Mouse (Mus musculus) liver, postnatal 0 days (tissue): Measurements from ENCODE around the gene Fsd2. TPM values are rescaled to one million over a fixed set of nuclear protein-coding genes. Genes with fewer than 3 reads are reported as not detected.
A peak's percentile ranks its signal among the peaks of the same experiment; 100 is the strongest.

Source experiments
- ATAC-seq: fragments of 200-750 bp; cut with Nextera tagmentation; 2 replicates; pipeline ENCODE4 v1.8.0; 2017; ENCODE audit warnings: mild to moderate bottlenecking, moderate library complexity
- DNase-seq: peaks from one replicate; pipeline ENCODE4 v3.0.0-alpha.2; 2016
- H3K27ac ChIP-seq: fragments of 300-500 bp; sonication (generic); 2 replicates; pipeline ENCODE4 v1.5.1; 2014; ENCODE audit warnings: antibody characterized with exemption, moderate library complexity, mild to moderate bottlenecking, low read depth
- H3K27me3 ChIP-seq: fragments of 300-500 bp; sonication (generic); 2 replicates; pipeline ENCODE4 v1.6.1; 2014; ENCODE audit warnings: low read length, control low read depth, mixed read lengths; ENCODE audit not compliant: insufficient read depth
- H3K36me3 ChIP-seq: fragments of 300-500 bp; sonication (generic); replicated peaks from 2 replicates; pipeline ENCODE4 v1.6.1; 2014; ENCODE audit warnings: mild to moderate bottlenecking, control low read depth, low read length, moderate library complexity, mixed read lengths; ENCODE audit not compliant: insufficient read depth
- H3K4me1 ChIP-seq: fragments of 300-500 bp; sonication (generic); 2 replicates; pipeline ENCODE4 v1.6.1; 2014; ENCODE audit warnings: antibody characterized with exemption, mild to moderate bottlenecking, control low read depth; ENCODE audit not compliant: insufficient read depth
- H3K4me2 ChIP-seq: fragments of 300-500 bp; sonication (generic); 2 replicates; pipeline ENCODE4 v1.6.1; 2014; ENCODE audit warnings: low read depth, mild to moderate bottlenecking, low read length, moderate library complexity, mixed read lengths
- H3K4me3 ChIP-seq: fragments of 300-500 bp; sonication (generic); 2 replicates; pipeline ENCODE4 v1.5.1; 2014; ENCODE audit warnings: low read depth, low read length
- H3K9ac ChIP-seq: fragments of 300-500 bp; sonication (generic); replicated peaks from 2 replicates; pipeline ENCODE4 v1.6.1; 2014; ENCODE audit warnings: mild to moderate bottlenecking, moderate library complexity
- H3K9me3 ChIP-seq: fragments of 300-500 bp; sonication (generic); 2 replicates; pipeline ENCODE4 v1.6.1; 2016; ENCODE audit warnings: mild to moderate bottlenecking, control low read depth, low read length, mixed read lengths
- CTCF ChIP-seq: sonication (generic); IDR thresholded peaks from 2 replicates; pipeline ENCODE4 v1.5.1; 2016; ENCODE audit warnings: antibody characterized with exemption, low read depth
- EP300 ChIP-seq: IDR thresholded peaks from 2 replicates; pipeline ENCODE4 v1.6.1; 2016; ENCODE audit warnings: antibody characterized with exemption, low read depth, mild to moderate bottlenecking
- WGBS: fragments of 180-500 bp; shearing (Covaris S2); extraction: QIAGEN DNeasy Blood & Tissue Kit; methylation state at CpG from one replicate; pipeline ENCODE4 v1.1.7; 2014; ENCODE audit not compliant: insufficient replicate concordance; 5-methylcytosine and 5-hydroxymethylcytosine counted together
- polyA plus RNA-seq: library from polyadenylated mRNA; unstranded; fragments of >200 nt; fragmentation: Nextera tagmentation; extraction: Ambion mirVana; gene quantifications from 2 replicates; pipeline ENCODE4 v1.2.1, GENCODE M21; 2015

Gene Fsd2
- polyA plus RNA-seq, 1 experiment from 2014 or later, result 0.28 TPM

DNA sequence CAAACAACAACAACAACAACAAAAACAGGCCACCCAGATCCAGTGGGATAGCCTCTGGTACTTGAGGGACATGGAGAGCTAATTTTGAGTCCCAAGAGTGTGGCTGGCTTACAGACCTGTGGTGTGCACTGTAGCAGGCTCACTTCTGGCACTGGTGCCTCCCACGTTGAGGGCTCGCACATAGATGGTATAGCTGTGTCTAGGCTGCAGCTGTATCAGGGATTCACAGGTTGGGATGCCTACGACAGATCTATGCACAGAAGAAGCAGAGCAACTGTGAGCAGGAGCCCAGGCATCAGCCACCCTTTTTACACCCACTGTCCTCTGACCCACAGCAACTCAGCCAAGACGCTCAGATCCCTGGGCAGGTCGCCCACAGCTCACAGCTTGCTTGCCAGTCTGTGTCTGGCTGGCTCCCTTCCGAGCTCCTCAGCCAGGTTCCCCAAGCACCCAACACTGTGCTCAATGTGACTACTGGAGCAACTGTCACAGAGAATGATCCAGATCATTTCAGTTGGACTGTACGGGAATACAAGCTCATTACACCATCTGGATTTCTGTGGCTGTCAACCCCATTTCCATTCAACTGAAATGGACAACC lies 24.7 kb downstream of the Fsd2 start:
- H3K27me3 ChIP-seq, result no peaks in the 10 kb centered on the region
- no peak overlapping the region for H3K4me3 ChIP-seq
- ATAC-seq (no peak), DNase-seq (no peak)
- H3K9ac ChIP-seq, result no peak overlapping the region
- H3K4me1 ChIP-seq, result no peaks in the 10 kb centered on the region; the same call in none of the 2 replicates
- H3K9me3 ChIP-seq, result no peaks in the 10 kb centered on the region
- TF ChIP-seq CTCF (no peak), EP300 (no peak)
- H3K4me2 ChIP-seq, result no peak overlapping the region
- WGBS, result 75% methylated on average over 7 of the region's 7 CpGs
- H3K27ac ChIP-seq, result 0 out of 2 replicates have a peak overlapping the region, but pooled peaks have one; percentile 11
- no peaks in the 10 kb centered on the region for H3K36me3 ChIP-seq

DNA sequence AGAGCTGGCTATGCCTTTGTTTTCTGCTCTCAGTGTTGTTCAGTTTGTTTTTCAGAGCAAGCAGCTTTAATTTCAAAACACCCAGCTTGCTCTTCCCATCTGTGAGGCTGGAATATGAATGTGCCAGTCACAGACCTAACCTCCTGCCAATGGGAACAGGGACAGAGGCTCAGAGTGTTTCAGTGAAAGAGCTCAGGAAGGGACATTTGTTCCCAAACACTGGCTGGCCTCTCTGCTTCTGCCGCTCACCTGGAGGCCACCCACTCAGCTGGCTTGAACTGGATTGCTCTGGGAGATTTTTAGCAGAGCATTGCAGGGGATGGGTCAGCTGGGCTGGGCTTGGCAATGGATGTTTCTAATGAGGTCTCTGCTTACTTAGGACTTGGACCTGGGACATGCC lies 25.7 kb downstream of the Fsd2 start:
- Histone ChIP-seq H3K27me3 (no peaks in the 10 kb centered on the region), H3K9me3 (no peaks in the 10 kb centered on the region), H3K4me2 (no peak overlapping the region), H3K36me3 (no peaks in the 10 kb centered on the region), H3K27ac (0 out of 2 replicates have a peak overlapping the region, but pooled peaks have one; percentile 48), H3K4me3 (no peak overlapping the region), H3K4me1 (no peaks in the 10 kb centered on the region; the same call in none of the 2 replicates), H3K9ac (no peak overlapping the region)
- WGBS, result 60% methylated on average over 1 of the region's 1 CpGs
- ATAC-seq, result peak; percentile 86
- peak; percentile 44 for DNase-seq
- no peak for TF ChIP-seq EP300
- TF ChIP-seq CTCF, result no peak

DNA sequence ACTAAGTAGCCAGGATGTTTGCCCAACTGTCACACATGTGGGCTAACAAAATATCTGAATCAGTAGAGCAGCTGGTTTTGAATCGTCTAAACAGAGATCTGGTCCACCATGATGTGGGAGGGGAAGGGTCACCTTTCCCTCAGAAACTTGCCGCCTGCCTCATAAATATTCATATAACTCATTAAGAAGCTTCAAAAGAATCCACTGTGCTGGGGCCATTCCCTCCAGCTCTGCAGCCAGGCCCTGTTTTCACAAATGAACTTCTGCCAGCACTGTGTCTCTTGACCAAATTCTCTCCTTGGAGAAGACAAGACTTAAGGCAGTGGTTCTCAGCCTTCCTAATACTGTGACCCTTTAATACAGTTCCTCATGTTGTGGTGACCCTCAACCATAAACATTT lies 27.2 kb downstream of the Fsd2 start:
- no peak for TF ChIP-seq EP300
- TF ChIP-seq CTCF, result no peak
- 57% methylated on average over 2 of the region's 2 CpGs for WGBS
- Histone ChIP-seq H3K4me2 (no peak overlapping the region), H3K4me1 (no peaks in the 10 kb centered on the region; the same call in none of the 2 replicates), H3K27me3 (no peaks in the 10 kb centered on the region), H3K4me3 (no peak overlapping the region), H3K9me3 (no peaks in the 10 kb centered on the region), H3K36me3 (no peaks in the 10 kb centered on the region; the same call in 1 of the 2 replicates), H3K27ac (no peak overlapping the region), H3K9ac (no peak overlapping the region)
- ATAC-seq, result no peak
- DNase-seq, result no peak

GRCm38 (mm10) chr7:81538070-81538675 lies 28.6 kb downstream of the Fsd2 start:
- ATAC-seq (no peak), DNase-seq (peak; percentile 51)
- H3K36me3 ChIP-seq, result peaks cover 5% of the 10 kb centered on the region
- no peak overlapping the region for H3K4me3 ChIP-seq
- no peaks in the 10 kb centered on the region; the same call in none of the 2 replicates for H3K4me1 ChIP-seq
- H3K9ac ChIP-seq, result no peak overlapping the region
- no peak for TF ChIP-seq EP300
- WGBS, result 63% methylated on average over 2 of the region's 2 CpGs
- peaks cover 3% of the 10 kb centered on the region; the same call in 1 of the 2 replicates for H3K9me3 ChIP-seq
- no peak overlapping the region for H3K4me2 ChIP-seq
- no peak overlapping the region for H3K27ac ChIP-seq
- H3K27me3 ChIP-seq, result no peaks in the 10 kb centered on the region

- peaks cover 14% of the 10 kb centered on the region for H3K36me3 ChIP-seq
Observed at GRCm38 (mm10) chr7:81536478-81536877, 30.3 kb downstream of the Fsd2 start.

GRCm38 (mm10) chr7:81531462-81531861 lies 35.3 kb downstream of the Fsd2 start:
- H3K27ac ChIP-seq, result no peak overlapping the region
- WGBS, result 88% methylated on average over 1 of the region's 1 CpGs
- H3K36me3 ChIP-seq, result peaks cover 43% of the 10 kb centered on the region
- DNase-seq (no peak), ATAC-seq (no peak)
- H3K4me1 ChIP-seq, result no peaks in the 10 kb centered on the region; the same call in 1 of the 2 replicates
- H3K27me3 ChIP-seq, result no peaks in the 10 kb centered on the region
- H3K4me3 ChIP-seq, result no peak overlapping the region
- H3K9ac ChIP-seq, result no peak overlapping the region
- no peak overlapping the region for H3K4me2 ChIP-seq
- no peak for TF ChIP-seq CTCF
- peaks cover 3% of the 10 kb centered on the region; the same call in 1 of the 2 replicates for H3K9me3 ChIP-seq

More at GRCm38 (mm10) chr7:81536478-81536877, 30.3 kb downstream of the Fsd2 start:
- Histone ChIP-seq H3K27ac (no peak overlapping the region), H3K9me3 (peaks cover 3% of the 10 kb centered on the region; the same call in 1 of the 2 replicates), H3K4me3 (no peak overlapping the region), H3K4me2 (no peak overlapping the region), H3K9ac (no peak overlapping the region), H3K4me1 (no peaks in the 10 kb centered on the region; the same call in none of the 2 replicates), H3K27me3 (no peaks in the 10 kb centered on the region)
- no peak for DNase-seq
- ATAC-seq, result no peak
- 88% methylated on average over 4 of the region's 4 CpGs for WGBS
- no peak for TF ChIP-seq EP300
- no peak for TF ChIP-seq CTCF
